Mouse (Mus musculus) hindbrain, embryonic 11.5 days (tissue): Measurements from ENCODE around the gene Nxpe5. TPM values are rescaled to one million over a fixed set of nuclear protein-coding genes. Genes with fewer than 3 reads are reported as not detected.

Source experiments
- ATAC-seq: fragments of 200-750 bp; cut with Nextera tagmentation; 2 replicates; pipeline ENCODE4 v1.8.0; 2017; ENCODE audit warnings: mild to moderate bottlenecking, moderate TSS enrichment, moderate library complexity; ENCODE audit not compliant: low FRiP score
- DNase-seq: peaks from one replicate; pipeline ENCODE4 v3.0.0-alpha.2; 2015; ENCODE audit warnings: low spot score
- H3K27ac ChIP-seq: fragments of 300-500 bp; sonication (generic); 2 replicates; pipeline ENCODE4 v1.5.1; 2014; ENCODE audit warnings: mild to moderate bottlenecking, low read depth, low read length
- H3K27me3 ChIP-seq: fragments of 300-500 bp; sonication (generic); 2 replicates; pipeline ENCODE4 v1.6.1; 2014; ENCODE audit warnings: mild to moderate bottlenecking, low read length, moderate library complexity, mixed read lengths; ENCODE audit not compliant: control insufficient read depth, insufficient read depth
- H3K36me3 ChIP-seq: fragments of 300-500 bp; sonication (generic); 2 replicates; pipeline ENCODE4 v1.6.1; 2014; ENCODE audit warnings: mild to moderate bottlenecking, low read length, moderate library complexity, mixed read lengths; ENCODE audit not compliant: control insufficient read depth, insufficient read depth
- H3K4me1 ChIP-seq: fragments of 300-500 bp; sonication (generic); replicated peaks from 2 replicates; pipeline ENCODE4 v1.6.1; 2014; ENCODE audit warnings: low read length, mixed read lengths; ENCODE audit not compliant: control insufficient read depth, insufficient read depth
- H3K4me2 ChIP-seq: fragments of 300-500 bp; sonication (generic); replicated peaks from 2 replicates; pipeline ENCODE4 v1.6.1; 2014; ENCODE audit warnings: mild to moderate bottlenecking, low read depth, low read length
- H3K4me3 ChIP-seq: fragments of 300-500 bp; sonication (generic); 2 replicates; pipeline ENCODE4 v1.5.1; 2014; ENCODE audit warnings: low read depth, low read length
- H3K9ac ChIP-seq: fragments of 300-500 bp; sonication (generic); 2 replicates; pipeline ENCODE4 v1.6.1; 2014; ENCODE audit warnings: low read depth, low read length
- H3K9me3 ChIP-seq: fragments of 300-500 bp; sonication (generic); 2 replicates; pipeline ENCODE4 v1.6.1; 2016; ENCODE audit warnings: low read length; ENCODE audit not compliant: control insufficient read depth
- WGBS: fragments of 180-500 bp; shearing (Covaris S2); extraction: QIAGEN DNeasy Blood & Tissue Kit; methylation state at CpG from one replicate; pipeline ENCODE4 v1.1.7; 2014; 5-methylcytosine and 5-hydroxymethylcytosine counted together
- polyA plus RNA-seq: library from polyadenylated mRNA; unstranded; fragments of >200 nt; fragmentation: Nextera tagmentation; extraction: Ambion mirVana; gene quantifications from 2 replicates; pipeline ENCODE4 v1.2.1, GENCODE M21; 2014

The Nxpe5 gene
- polyA plus RNA-seq, 1 experiment from 2014 or later: not detected

- 90% methylated on average over 4 of the region's 4 CpGs for WGBS
- Histone ChIP-seq H3K36me3 (peaks cover 7% of the 10 kb centered on the region; the same call in 1 of the 2 replicates), H3K9ac (no peak overlapping the region), H3K4me2 (no peak overlapping the region), H3K9me3 (no peaks in the 10 kb centered on the region), H3K27ac (no peak overlapping the region), H3K27me3 (no peaks in the 10 kb centered on the region), H3K4me3 (no peak overlapping the region), H3K4me1 (peaks cover 6% of the 10 kb centered on the region)
- DNase-seq (no peak), ATAC-seq (no peak)
These were observed 31.9 kb downstream of the Nxpe5 start for GRCm38 (mm10) chr5:138257585-138257978.

- peaks cover 8% of the 10 kb centered on the region for H3K4me1 ChIP-seq
- H3K4me3 ChIP-seq: no peak overlapping the region
- ATAC-seq: no peak
- no peaks in the 10 kb centered on the region for H3K9me3 ChIP-seq
- WGBS: 97% methylated on average over 3 of the region's 3 CpGs
- no peak overlapping the region for H3K9ac ChIP-seq
- no peaks in the 10 kb centered on the region for H3K27me3 ChIP-seq
- DNase-seq: no peak
- H3K36me3 ChIP-seq: peaks cover 7% of the 10 kb centered on the region; the same call in 1 of the 2 replicates
- H3K4me2 ChIP-seq: no peak overlapping the region
- H3K27ac ChIP-seq: no peak overlapping the region
These were observed 32.4 kb downstream of the Nxpe5 start for GRCm38 (mm10) chr5:138258078-138258477.

GRCm38 (mm10) chr5:138258542-138258941 lies 32.8 kb downstream of the Nxpe5 start:
- 83% methylated on average over 6 of the region's 6 CpGs for WGBS

GRCm38 (mm10) chr5:138258993-138259392 lies 33.3 kb downstream of the Nxpe5 start:
- Histone ChIP-seq H3K27me3 (no peaks in the 10 kb centered on the region), H3K4me3 (no peak overlapping the region), H3K4me2 (no peak overlapping the region), H3K36me3 (peaks cover 7% of the 10 kb centered on the region; the same call in 1 of the 2 replicates), H3K27ac (no peak overlapping the region), H3K9me3 (no peaks in the 10 kb centered on the region), H3K4me1 (peaks cover 10% of the 10 kb centered on the region), H3K9ac (no peak overlapping the region)
- 80% methylated on average over 7 of the region's 7 CpGs for WGBS
- ATAC-seq: no peak
- no peak for DNase-seq

More at GRCm38 (mm10) chr5:138258542-138258941, 32.8 kb downstream of the Nxpe5 start:
- DNase-seq: no peak
- Histone ChIP-seq H3K4me1 (peaks cover 10% of the 10 kb centered on the region), H3K4me2 (no peak overlapping the region), H3K36me3 (peaks cover 7% of the 10 kb centered on the region; the same call in 1 of the 2 replicates), H3K9ac (no peak overlapping the region), H3K27ac (no peak overlapping the region), H3K9me3 (no peaks in the 10 kb centered on the region), H3K4me3 (no peak overlapping the region), H3K27me3 (no peaks in the 10 kb centered on the region)
- ATAC-seq: no peak

- WGBS: 91% methylated on average over 10 of the region's 10 CpGs
- peaks cover 7% of the 10 kb centered on the region; the same call in 1 of the 2 replicates for H3K36me3 ChIP-seq
- H3K4me2 ChIP-seq: no peak overlapping the region
- H3K4me1 ChIP-seq: peaks cover 12% of the 10 kb centered on the region
- no peak overlapping the region for H3K9ac ChIP-seq
- no peaks in the 10 kb centered on the region for H3K27me3 ChIP-seq
- no peak overlapping the region for H3K4me3 ChIP-seq
- H3K9me3 ChIP-seq: no peaks in the 10 kb centered on the region
- no peak overlapping the region for H3K27ac ChIP-seq
- DNase-seq (no peak), ATAC-seq (no peak)
These were observed 34.4 kb downstream of the Nxpe5 start for GRCm38 (mm10) chr5:138260051-138260450.

- Histone ChIP-seq H3K27ac (no peak overlapping the region), H3K9ac (no peak overlapping the region), H3K4me3 (no peak overlapping the region), H3K36me3 (peaks cover 7% of the 10 kb centered on the region; the same call in 1 of the 2 replicates), H3K4me2 (no peak overlapping the region), H3K9me3 (no peaks in the 10 kb centered on the region), H3K4me1 (peaks cover 12% of the 10 kb centered on the region), H3K27me3 (no peaks in the 10 kb centered on the region)
- no peak for ATAC-seq
- DNase-seq: no peak
- WGBS: 93% methylated on average over 11 of the region's 11 CpGs
These were observed 35.1 kb downstream of the Nxpe5 start for GRCm38 (mm10) chr5:138260834-138261233.

GRCm38 (mm10) chr5:138262001-138262400 lies 36.3 kb downstream of the Nxpe5 start:
- 82% methylated on average over 4 of the region's 4 CpGs for WGBS
- Histone ChIP-seq H3K4me3 (no peak overlapping the region), H3K9me3 (no peaks in the 10 kb centered on the region), H3K4me1 (peaks cover 8% of the 10 kb centered on the region), H3K27ac (no peak overlapping the region), H3K4me2 (no peak overlapping the region), H3K36me3 (peaks cover 7% of the 10 kb centered on the region; the same call in 1 of the 2 replicates), H3K9ac (no peak overlapping the region), H3K27me3 (no peaks in the 10 kb centered on the region)
- DNase-seq: no peak
- ATAC-seq: no peak

GRCm38 (mm10) chr5:138262582-138263240 lies 37.0 kb downstream of the Nxpe5 start:
- Histone ChIP-seq H3K27me3 (no peaks in the 10 kb centered on the region), H3K27ac (no peak overlapping the region), H3K9me3 (no peaks in the 10 kb centered on the region), H3K4me2 (peak overlapping the region; percentile 97), H3K36me3 (peaks cover 7% of the 10 kb centered on the region; the same call in 1 of the 2 replicates), H3K4me3 (peak overlapping the region; percentile 90), H3K4me1 (peaks cover 8% of the 10 kb centered on the region), H3K9ac (peak overlapping the region; percentile 84)
- DNase-seq: no peak
- WGBS: 66% methylated on average over 18 of the region's 18 CpGs
- ATAC-seq: 0 out of 2 replicates have a peak, but pooled peaks have one; percentile 3
